Mouse (Mus musculus): ENCODE data around the gene Vmn2r117.
"Not testable (repeated sequence)": the region's sequence is repeated elsewhere in the genome, so short reads cannot be mapped to it uniquely, and the experiment has no call there.

Vmn2r117 gene

DNA sequence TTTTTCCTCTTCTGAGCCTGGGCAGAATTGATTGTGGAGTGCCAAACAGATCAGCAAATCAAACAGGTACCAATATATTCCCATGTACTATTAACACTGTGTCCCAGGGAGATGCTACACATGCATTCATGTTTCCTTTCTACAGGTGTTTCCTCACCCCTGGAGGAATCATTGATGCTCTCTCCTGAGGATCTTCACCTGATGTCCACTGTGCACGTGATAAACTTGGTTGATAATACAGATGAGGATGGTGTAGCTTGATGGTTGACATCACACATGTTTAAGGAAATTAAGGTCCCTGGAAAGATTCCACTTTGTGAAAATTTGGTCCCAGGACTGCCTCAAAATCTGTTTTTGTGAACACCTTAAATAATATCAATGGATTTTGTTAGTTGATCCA lies at the start of gene Vmn2r117:
TSS of gene Vmn2r117 (minus strand) at position 101 of the 400 bp plus-strand sequence.
- DNase-seq (ENCODE audit: low spot score in 2 of 2): not testable (repeated sequence)

DNA sequence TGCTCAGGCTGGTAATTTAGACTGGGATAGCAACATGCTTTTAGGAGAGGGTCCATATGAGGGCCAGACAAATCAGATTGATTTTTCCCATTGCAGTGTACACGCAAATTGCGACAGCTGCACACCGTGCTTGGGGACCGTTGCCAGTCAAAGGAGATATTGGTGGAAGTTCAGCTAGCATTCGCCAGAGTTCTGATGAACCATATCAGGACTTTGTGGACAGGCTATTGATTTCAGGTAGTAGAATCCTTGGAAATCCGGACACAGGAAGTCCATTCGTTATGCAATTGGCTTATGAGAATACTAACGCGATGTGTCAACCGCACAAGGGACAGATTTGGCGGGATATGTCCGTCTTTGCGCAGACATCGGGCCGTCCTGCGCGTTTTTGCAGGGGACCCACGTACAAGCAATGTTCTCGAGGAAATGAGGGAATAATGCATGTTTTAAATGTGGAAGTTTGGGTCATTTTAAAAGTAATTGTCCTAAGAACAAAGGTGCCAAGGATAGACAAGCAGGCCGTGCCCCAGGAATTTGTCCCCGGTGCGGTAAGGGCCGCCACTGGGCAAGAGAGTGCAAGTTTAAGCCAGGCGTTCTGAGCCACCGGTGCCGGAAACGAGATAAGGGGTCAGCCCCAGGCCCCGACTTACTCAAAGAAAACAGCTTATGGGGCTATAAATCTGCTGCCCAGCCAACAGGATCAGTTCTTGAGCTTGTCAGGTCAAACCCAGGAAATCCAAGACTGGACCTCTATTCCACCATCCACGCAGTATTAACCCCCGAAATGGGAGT lies 43.6 kb upstream of the Vmn2r117 start:
- not testable (repeated sequence) for DNase-seq (ENCODE audit: low spot score in 2 of 2)

DNA sequence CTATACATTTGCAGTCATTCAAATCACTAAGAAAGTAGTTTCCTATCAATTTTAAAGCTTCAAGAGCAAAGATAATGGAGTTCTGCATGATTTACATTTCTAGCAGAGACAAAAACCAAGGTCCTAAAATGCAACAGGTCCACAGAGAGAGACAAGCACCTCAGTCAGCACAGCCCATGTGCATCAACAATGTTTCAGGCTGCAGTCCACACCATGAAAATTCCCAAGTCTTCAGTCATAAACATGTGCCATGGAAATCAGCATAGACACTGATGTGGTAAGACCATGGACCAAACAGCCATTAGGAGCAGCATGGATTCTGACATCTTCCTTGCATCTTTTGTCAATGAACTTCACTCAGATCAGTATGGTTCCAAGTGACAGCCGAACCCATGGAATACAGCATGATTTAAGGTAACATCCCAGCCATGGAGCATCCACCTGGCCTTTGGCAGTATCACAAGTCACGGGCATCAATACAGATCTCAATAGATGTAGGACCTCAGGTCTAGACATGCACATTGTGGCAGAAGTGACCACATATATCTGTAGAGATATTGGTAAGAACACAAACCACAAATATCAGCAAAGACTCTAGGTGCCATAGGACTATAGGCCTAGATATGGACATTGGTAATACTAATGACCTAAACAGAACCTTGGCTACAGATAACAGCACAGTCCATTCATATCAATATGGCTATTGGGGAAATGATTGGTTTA lies 39.4 kb upstream of the Vmn2r117 start:
- no peak for DNase-seq (ENCODE audit: low spot score in 2 of 2)

DNA sequence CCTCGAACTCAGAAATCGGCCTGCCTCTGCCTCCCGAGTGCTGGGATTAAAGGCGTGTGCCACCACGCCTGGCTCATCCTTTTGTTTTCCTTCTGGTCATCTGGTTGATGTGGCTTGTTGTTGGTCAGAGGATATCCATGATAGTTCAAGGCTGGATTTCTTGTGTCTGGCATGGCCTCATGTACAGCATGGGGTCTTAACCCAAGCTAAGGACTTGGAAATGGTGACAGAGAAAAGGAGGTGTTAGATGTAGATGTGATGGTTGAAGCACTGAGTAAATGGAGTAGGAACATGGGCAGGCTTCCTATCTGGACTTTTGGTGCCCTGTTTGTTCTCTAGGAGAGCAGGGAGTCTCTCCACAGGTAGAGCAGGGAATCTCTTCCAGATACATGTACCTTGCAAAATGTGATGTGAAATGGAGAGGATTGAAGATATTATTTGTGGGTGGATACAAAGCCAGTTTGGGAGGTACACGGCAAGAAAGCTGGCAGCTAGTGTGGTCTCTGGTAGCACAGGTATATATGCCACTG lies 46.3 kb downstream of the Vmn2r117 start:
- DNase-seq (ENCODE audit: low spot score in 2 of 2): no peak

Data from frontal cortex, postnatal 36 days (tissue).